Mouse (Mus musculus) midbrain, embryonic 14.5 days (tissue): ENCODE data around the gene Gapdhs. TPM values are rescaled to one million over a fixed set of nuclear protein-coding genes. Genes with fewer than 3 reads are reported as not detected.

Experiments
- ATAC-seq: fragments of 200-750 bp; cut with Nextera tagmentation; 2 replicates; pipeline ENCODE4 v1.8.0; 2017; ENCODE audit warnings: moderate number of reproducible peaks, moderate library complexity; ENCODE audit not compliant: low FRiP score, low TSS enrichment
- DNase-seq: peaks from one replicate; pipeline ENCODE4 v3.0.0-alpha.2; 2015
- H3K27ac ChIP-seq: fragments of 300-500 bp; sonication (generic); replicated peaks from 2 replicates; pipeline ENCODE4 v1.5.1; 2014; ENCODE audit warnings: mild to moderate bottlenecking, low read depth, low read length, moderate library complexity
- H3K27me3 ChIP-seq: fragments of 300-500 bp; sonication (generic); 2 replicates; pipeline ENCODE4 v1.6.1; 2014; ENCODE audit warnings: low read length, control low read depth, mixed read lengths; ENCODE audit not compliant: control insufficient read depth, insufficient read depth
- H3K36me3 ChIP-seq: fragments of 300-500 bp; sonication (generic); 2 replicates; pipeline ENCODE4 v1.6.1; 2014; ENCODE audit warnings: low read length, control low read depth; ENCODE audit not compliant: control insufficient read depth, insufficient read depth
- H3K4me1 ChIP-seq: fragments of 300-500 bp; sonication (generic); 2 replicates; pipeline ENCODE4 v1.6.1; 2014; ENCODE audit warnings: mild to moderate bottlenecking, antibody characterized with exemption, low read length, control low read depth; ENCODE audit not compliant: control insufficient read depth, insufficient read depth
- H3K4me2 ChIP-seq: fragments of 300-500 bp; sonication (generic); 2 replicates; pipeline ENCODE4 v1.6.1; 2014; ENCODE audit warnings: mild to moderate bottlenecking, low read length, moderate library complexity
- H3K4me3 ChIP-seq: fragments of 300-500 bp; sonication (generic); replicated peaks from 2 replicates; pipeline ENCODE4 v1.5.1; 2014; ENCODE audit warnings: low read depth, low read length
- H3K9ac ChIP-seq: fragments of 300-500 bp; sonication (generic); replicated peaks from 2 replicates; pipeline ENCODE4 v1.6.1; 2014; ENCODE audit warnings: mild to moderate bottlenecking, low read length, moderate library complexity
- H3K9me3 ChIP-seq: fragments of 300-500 bp; sonication (generic); 2 replicates; pipeline ENCODE4 v1.6.1; 2016; ENCODE audit warnings: low read length, control low read depth, mixed read lengths; ENCODE audit not compliant: control insufficient read depth
- WGBS: fragments of 180-500 bp; shearing (Covaris S2); extraction: QIAGEN DNeasy Blood & Tissue Kit; methylation state at CpG from one replicate; pipeline ENCODE4 v1.1.7; 2014; 5-methylcytosine and 5-hydroxymethylcytosine counted together
- polyA plus RNA-seq: library from polyadenylated mRNA; unstranded; fragments of >200 nt; fragmentation: Nextera tagmentation; extraction: Ambion mirVana; gene quantifications from 2 replicates; pipeline ENCODE4 v1.2.1, GENCODE M21; 2014

The Gapdhs gene
- polyA plus RNA-seq, 1 experiment from 2014 or later = 0.83 TPM

DNA sequence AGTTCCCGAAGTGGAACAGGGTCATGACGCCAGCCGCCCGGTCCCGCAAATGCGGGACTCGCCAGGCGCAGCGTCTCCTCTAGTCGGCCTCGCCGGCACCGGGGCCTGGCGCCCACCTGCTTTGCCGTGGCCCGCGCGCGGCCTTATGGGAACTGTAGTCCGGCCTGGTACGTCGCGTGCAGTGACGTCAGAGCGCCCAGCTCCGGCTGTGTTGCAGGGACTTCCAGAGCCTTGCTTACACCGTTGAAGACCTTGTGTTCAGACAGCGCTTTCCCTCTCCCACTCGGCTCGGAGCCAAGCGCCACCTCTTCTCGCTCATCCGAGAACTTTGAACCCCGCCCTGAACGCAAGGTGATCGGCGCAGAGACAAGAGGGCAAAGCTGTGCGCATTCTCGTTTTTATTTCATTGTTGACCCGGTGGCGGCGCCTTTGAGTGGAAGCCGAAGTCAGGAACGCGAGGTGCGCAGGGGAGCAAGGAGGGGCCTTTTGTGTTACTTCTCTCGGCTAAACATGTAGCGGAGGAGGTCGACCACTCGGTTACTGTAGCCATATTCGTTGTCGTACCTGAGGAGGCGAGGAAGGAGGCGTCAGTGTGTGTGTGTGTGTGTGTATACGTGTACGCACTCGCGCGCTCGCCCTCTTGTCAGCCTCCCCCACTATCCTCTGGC, 14.0 kb downstream of the Gapdhs start, which contains the start of gene Tmem147:
Gene Tmem147, minus strand, starts transcription at position 145 of the 668 bp plus-strand sequence.
- WGBS = under 1% methylated on average over 60 of the region's 60 CpGs
- Histone ChIP-seq H3K9me3 (no peaks in the 10 kb centered on the region), H3K9ac (peak within 1 kb of the TSS; percentile 80)

DNA sequence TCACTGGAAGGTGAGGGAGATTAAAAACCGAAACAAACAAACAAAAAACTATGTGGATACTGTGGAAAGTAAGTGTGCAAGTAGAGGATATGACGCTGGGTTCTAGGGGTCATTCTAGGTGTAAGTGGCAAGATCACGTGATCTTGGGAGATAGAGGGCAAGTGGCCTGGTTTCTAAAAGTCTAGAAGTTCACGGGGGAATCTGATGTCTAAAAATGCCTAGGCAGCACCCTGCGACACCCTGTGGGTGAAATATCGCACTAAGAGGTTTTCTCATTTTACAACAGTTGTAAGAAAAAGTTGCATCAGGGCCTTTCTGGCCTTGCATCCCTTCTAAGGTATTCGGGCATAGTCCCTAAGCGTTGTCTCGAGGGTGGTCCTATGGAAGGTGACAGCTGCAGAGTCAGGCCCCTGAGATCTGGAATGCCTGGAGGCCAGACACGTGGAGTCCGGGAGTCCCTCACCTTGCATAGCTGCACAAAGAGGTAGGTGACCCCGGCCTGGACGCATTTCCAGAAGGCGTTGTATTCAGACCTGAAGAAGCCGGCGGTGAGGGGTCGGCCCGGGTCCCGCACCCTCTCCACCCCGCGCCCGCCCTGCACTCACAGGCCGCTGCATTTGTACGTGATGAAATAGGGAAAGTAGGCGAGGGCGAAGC, 14.6 kb downstream of the Gapdhs start:
- H3K36me3 ChIP-seq = peaks cover 25% of the 10 kb centered on the region
- H3K9me3 ChIP-seq = no peaks in the 10 kb centered on the region
- peaks cover 24% of the 10 kb centered on the region for H3K4me1 ChIP-seq
- peak overlapping the region; percentile 78 for H3K4me3 ChIP-seq
- WGBS = 9% methylated on average over 26 of the region's 26 CpGs
- DNase-seq (no peak), ATAC-seq (peak; percentile 51)
- H3K27me3 ChIP-seq = no peaks in the 10 kb centered on the region
- H3K9ac ChIP-seq = peak overlapping the region; percentile 80
- peak overlapping the region; percentile 67 for H3K4me2 ChIP-seq
- peak overlapping the region; percentile 94 for H3K27ac ChIP-seq

More for the DNA sequence above, 14.0 kb downstream of the Gapdhs start, which contains the start of gene Tmem147:
- Histone ChIP-seq H3K4me3 (peak within 1 kb of the TSS; percentile 78), H3K27me3 (no peaks in the 10 kb centered on the region), H3K27ac (peak within 1 kb of the TSS; percentile 94), H3K36me3 (peaks cover 25% of the 10 kb centered on the region), H3K4me1 (peaks cover 24% of the 10 kb centered on the region), H3K4me2 (peak within 1 kb of the TSS; percentile 67)
- ATAC-seq = peak; percentile 96
- peak; percentile 98 for DNase-seq

DNA sequence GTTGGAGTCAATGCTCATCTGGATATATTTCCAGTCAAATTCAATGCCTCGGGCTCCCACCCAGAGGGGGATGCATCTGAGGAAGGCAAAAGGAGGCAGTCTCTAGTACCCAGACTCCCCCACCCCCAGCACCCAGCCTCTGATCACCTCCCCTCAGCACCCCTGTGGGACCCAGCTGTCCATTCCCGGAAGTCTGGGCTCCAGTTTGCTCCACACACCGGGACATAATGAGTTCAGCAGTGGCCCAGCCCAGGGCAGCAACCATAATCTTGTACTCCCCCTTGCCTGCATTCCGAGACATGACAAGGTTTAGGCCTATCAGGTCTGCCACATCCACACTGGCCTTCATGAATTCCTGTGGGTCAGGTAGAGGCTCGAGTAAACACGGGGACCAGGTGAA, 15.3 kb downstream of the Gapdhs start:
- Histone ChIP-seq H3K4me3 (peak overlapping the region; percentile 78), H3K9ac (peak overlapping the region; percentile 80; the same call in 1 of the 2 replicates), H3K36me3 (peaks cover 19% of the 10 kb centered on the region), H3K27ac (no peak overlapping the region), H3K4me1 (peaks cover 24% of the 10 kb centered on the region), H3K27me3 (no peaks in the 10 kb centered on the region), H3K4me2 (peak overlapping the region; percentile 67), H3K9me3 (no peaks in the 10 kb centered on the region)
- WGBS = 88% methylated on average over 6 of the region's 6 CpGs
- no peak for DNase-seq
- ATAC-seq = no peak

DNA sequence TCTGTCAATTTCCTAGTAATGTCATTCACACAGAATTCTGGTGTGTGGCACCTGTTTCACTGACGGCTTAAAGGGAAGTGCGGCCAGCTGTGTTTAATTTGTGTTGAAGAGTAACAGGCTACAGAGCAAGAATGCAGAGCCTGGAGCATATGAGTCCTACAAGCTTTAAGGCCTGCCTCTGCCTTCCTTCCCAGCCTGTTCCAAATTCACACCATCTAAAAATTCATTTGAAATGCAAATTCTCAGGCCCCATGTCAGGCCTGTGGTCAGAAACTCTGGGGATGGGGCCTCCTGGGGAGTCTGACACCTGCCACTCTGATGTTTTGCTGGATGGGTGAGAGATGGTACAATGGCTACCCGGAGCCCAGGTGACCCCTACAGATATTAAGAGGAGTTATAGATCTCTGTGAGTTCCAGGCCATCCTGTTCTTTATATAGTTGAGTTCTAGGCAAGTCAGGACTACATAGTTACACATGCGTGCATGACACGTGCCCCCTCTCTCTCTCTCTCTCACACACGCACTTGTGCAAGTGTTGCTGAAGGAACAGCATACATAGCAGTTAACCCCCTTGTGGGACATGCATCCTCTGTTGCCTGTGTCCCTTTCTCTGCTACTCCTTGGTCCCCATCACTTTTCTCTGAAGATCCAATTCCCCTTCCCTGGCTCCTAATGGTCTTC, 20.1 kb downstream of the Gapdhs start:
- no peaks in the 10 kb centered on the region for H3K27me3 ChIP-seq
- peaks cover 11% of the 10 kb centered on the region for H3K36me3 ChIP-seq
- DNase-seq (no peak), ATAC-seq (no peak)
- H3K27ac ChIP-seq = no peak overlapping the region
- H3K9ac ChIP-seq = no peak overlapping the region
- H3K9me3 ChIP-seq = no peaks in the 10 kb centered on the region
- 76% methylated on average over 6 of the region's 6 CpGs for WGBS
- peaks cover 5% of the 10 kb centered on the region for H3K4me1 ChIP-seq
- H3K4me2 ChIP-seq = no peak overlapping the region
- H3K4me3 ChIP-seq = no peak overlapping the region

DNA sequence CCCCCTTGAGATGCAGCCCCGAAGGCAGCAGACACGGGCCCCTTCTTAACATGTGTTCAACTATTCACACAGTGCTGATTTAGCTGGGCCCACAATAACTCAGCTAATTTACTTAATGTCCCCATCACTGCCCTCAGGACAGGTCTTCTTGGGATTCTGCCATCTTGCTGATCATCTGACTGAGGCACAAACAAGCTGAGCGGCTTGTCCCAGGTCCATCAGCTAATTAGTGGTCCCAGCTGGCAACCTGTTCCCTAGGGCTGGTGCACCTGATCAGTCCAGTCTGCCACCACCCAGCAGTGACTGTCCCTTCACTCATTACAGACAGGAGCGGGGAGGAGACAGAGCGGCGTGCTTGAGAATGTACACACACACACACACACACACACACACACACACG, 22.2 kb downstream of the Gapdhs start:
- peaks cover 7% of the 10 kb centered on the region; the same call in 1 of the 2 replicates for H3K4me1 ChIP-seq
- H3K27me3 ChIP-seq = peaks cover 9% of the 10 kb centered on the region; the same call in 1 of the 2 replicates
- no peak overlapping the region for H3K9ac ChIP-seq
- H3K36me3 ChIP-seq = no peaks in the 10 kb centered on the region
- DNase-seq = peak; percentile 21
- no peaks in the 10 kb centered on the region for H3K9me3 ChIP-seq
- 71% methylated on average over 7 of the region's 7 CpGs for WGBS
- H3K4me2 ChIP-seq = no peak overlapping the region
- no peak for ATAC-seq
- no peak overlapping the region for H3K27ac ChIP-seq
- no peak overlapping the region for H3K4me3 ChIP-seq

DNA sequence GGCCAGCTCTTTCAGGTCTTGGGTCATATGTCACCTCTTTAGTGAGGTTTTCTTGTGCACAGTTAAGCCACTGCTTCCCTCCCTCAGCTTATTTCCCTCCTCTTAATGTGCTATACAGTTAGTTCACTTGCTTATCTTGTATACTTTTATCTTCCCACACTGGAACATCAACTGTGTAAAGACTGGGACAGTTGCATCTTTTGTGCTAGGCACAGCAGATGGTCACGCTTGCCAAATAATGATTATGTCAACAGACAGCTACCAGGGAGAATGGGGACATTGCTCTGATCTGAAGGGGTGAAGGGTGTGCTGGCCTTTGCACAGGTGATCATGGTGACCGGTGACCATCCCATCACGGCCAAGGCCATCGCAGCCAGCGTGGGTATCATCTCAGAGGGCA, 23.8 kb downstream of the Gapdhs start:
- 89% methylated on average over 5 of the region's 5 CpGs for WGBS
- Histone ChIP-seq H3K4me1 (peaks cover 7% of the 10 kb centered on the region; the same call in 1 of the 2 replicates), H3K27ac (no peak overlapping the region), H3K4me3 (no peak overlapping the region), H3K27me3 (peaks cover 18% of the 10 kb centered on the region; the same call in 1 of the 2 replicates), H3K9me3 (no peaks in the 10 kb centered on the region), H3K4me2 (no peak overlapping the region), H3K36me3 (no peaks in the 10 kb centered on the region), H3K9ac (no peak overlapping the region)
- ATAC-seq (no peak), DNase-seq (no peak)

DNA sequence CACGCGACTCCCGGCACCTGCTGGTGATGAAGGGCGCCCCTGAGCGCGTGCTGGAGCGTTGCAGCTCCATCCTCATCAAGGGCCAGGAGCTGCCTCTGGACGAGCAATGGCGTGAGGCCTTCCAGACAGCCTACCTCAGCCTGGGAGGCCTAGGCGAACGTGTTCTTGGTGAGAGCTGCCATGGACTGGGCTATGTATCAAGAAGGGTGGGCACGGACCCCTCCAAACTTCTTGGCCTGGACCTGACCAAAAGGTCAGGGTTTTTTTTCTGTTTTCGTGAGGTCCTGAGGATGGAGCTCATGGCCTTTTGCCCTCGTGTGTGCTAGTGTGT, 25.8 kb downstream of the Gapdhs start:
- Histone ChIP-seq H3K4me1 (peaks cover 7% of the 10 kb centered on the region; the same call in 1 of the 2 replicates), H3K4me3 (peak overlapping the region; percentile 18), H3K27me3 (peaks cover 18% of the 10 kb centered on the region; the same call in 1 of the 2 replicates), H3K9me3 (no peaks in the 10 kb centered on the region), H3K36me3 (no peaks in the 10 kb centered on the region), H3K9ac (no peak overlapping the region; the same call in 1 of the 2 replicates), H3K27ac (no peak overlapping the region), H3K4me2 (peak overlapping the region; percentile 47)
- ATAC-seq (peak; percentile 55; the same call in 1 of the 2 replicates), DNase-seq (no peak)
- WGBS = 8% methylated on average over 14 of the region's 14 CpGs

DNA sequence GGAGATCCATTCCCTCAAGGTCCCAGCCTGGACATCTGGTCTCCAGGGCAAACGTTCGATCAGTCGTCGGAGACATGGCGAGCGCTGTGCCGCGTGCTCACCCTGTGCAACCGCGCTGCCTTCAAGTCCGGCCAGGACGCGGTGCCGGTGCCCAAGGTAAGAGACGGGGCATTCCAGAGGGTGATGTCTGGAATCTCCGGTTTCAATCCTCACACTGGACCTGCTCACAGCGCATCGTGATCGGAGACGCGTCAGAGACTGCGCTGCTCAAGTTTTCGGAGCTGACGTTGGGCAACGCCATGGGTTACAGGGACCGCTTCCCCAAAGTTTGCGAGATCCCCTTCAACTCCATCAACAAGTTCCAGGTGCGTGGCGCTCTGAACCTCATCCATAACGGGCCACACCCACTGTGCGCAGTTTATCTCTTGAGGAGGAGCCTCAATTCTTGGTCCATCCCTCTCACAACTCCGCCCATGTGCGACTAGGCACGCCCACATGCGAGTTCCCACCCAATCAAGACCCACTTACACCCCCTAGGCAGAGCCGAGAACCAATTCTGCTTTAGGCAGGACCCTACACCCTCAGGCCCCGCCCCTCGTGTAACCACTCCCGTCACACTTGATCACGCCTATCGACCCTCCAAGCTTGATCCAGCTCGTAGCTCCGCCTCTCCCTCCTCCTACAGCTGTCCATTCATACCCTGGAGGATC, 26.3 kb downstream of the Gapdhs start:
- Histone ChIP-seq H3K4me3 (peak overlapping the region; percentile 18), H3K27ac (no peak overlapping the region), H3K27me3 (peaks cover 18% of the 10 kb centered on the region; the same call in 1 of the 2 replicates), H3K4me2 (peak overlapping the region; percentile 47), H3K36me3 (no peaks in the 10 kb centered on the region), H3K4me1 (peaks cover 7% of the 10 kb centered on the region; the same call in 1 of the 2 replicates), H3K9ac (no peak overlapping the region; the same call in 1 of the 2 replicates), H3K9me3 (no peaks in the 10 kb centered on the region)
- 3% methylated on average over 43 of the region's 43 CpGs for WGBS
- ATAC-seq (peak; percentile 85), DNase-seq (peak; percentile 82)
